Mouse (Mus musculus) duodenum, adult 2 months (tissue): ENCODE measurements around the gene Pcbp3. TPM values are rescaled to one million over a fixed set of nuclear protein-coding genes. Genes with fewer than 3 reads are reported as not detected.

Source experiments
- polyA plus RNA-seq: library from polyadenylated mRNA; depleted of rRNA; stranded (reverse); fragments of >200 nt; gene quantifications from 2 replicates; pipeline ENCODE4 v1.2.3, GENCODE M21; 2012; ENCODE audit warnings: low replicate concordance; rRNA removed

Pcbp3 gene
- 3.8 and 3.9 TPM in 2 replicates for polyA plus RNA-seq

GRCm38 (mm10) chr10:76961790-76962489 is at the start of gene Pcbp3:
Gene Pcbp3 (minus strand): TSS chr10:76961887.

GRCm38 (mm10) chr10:76725682-76726285 is 235.9 kb downstream of the Pcbp3 start, which contains the start of gene Col6a1:
Gene Col6a1 (minus strand): TSS chr10:76726168.

Other genes starting within 250 kb of the Pcbp3 start
- 50.0 and 54.9 TPM in 2 replicates for gene Col6a1, start 235.7 kb downstream of the Pcbp3 start, polyA plus RNA-seq
- 60.8 and 160 TPM in 2 replicates for gene Slc19a1, start 70.4 kb upstream of the Pcbp3 start, polyA plus RNA-seq
- gene Col18a1, start 204.7 kb upstream of the Pcbp3 start, polyA plus RNA-seq, result 43.6 and 48.5 TPM in 2 replicates